Mouse (Mus musculus) intestine, embryonic 14.5 days (tissue): ENCODE measurements around the gene Trim54. TPM values are rescaled to one million over a fixed set of nuclear protein-coding genes. Genes with fewer than 3 reads are reported as not detected.
A peak's percentile ranks its signal among the peaks of the same experiment; 100 is the strongest.

ENCODE experiments used
- ATAC-seq: fragments of 200-750 bp; cut with Nextera tagmentation; replicated peaks from 2 replicates; pipeline ENCODE4 v1.8.0; 2017; ENCODE audit warnings: low read depth, moderate number of reproducible peaks, moderate TSS enrichment, moderate library complexity; ENCODE audit not compliant: low FRiP score, low TSS enrichment
- DNase-seq: peaks from one replicate; pipeline ENCODE4 v3.0.0-alpha.2; 2018; ENCODE audit warnings: low spot score
- H3K27ac ChIP-seq: fragments of 300-500 bp; sonication (generic); 2 replicates; pipeline ENCODE4 v1.5.1; 2014; ENCODE audit warnings: low read depth, mild to moderate bottlenecking, control low read depth
- H3K27me3 ChIP-seq: fragments of 300-500 bp; sonication (generic); replicated peaks from 2 replicates; pipeline ENCODE4 v1.6.1; 2014; ENCODE audit warnings: low read length, control low read depth; ENCODE audit not compliant: control insufficient read depth, insufficient read depth
- H3K36me3 ChIP-seq: fragments of 300-500 bp; sonication (generic); 2 replicates; pipeline ENCODE4 v1.6.1; 2014; ENCODE audit warnings: low read length, control low read depth; ENCODE audit not compliant: control insufficient read depth, insufficient read depth
- H3K4me1 ChIP-seq: fragments of 300-500 bp; sonication (generic); replicated peaks from 2 replicates; pipeline ENCODE4 v1.6.1; 2014; ENCODE audit warnings: low read length, control low read depth, mixed read lengths; ENCODE audit not compliant: control insufficient read depth, insufficient read depth
- H3K4me2 ChIP-seq: fragments of 300-500 bp; sonication (generic); 2 replicates; pipeline ENCODE4 v1.6.1; 2014; ENCODE audit warnings: low read length
- H3K4me3 ChIP-seq: fragments of 300-500 bp; sonication (generic); 2 replicates; pipeline ENCODE4 v1.5.1; 2014; ENCODE audit warnings: low read depth, low read length, control low read depth, mixed read lengths
- H3K9ac ChIP-seq: fragments of 300-500 bp; sonication (generic); 2 replicates; pipeline ENCODE4 v1.6.1; 2014; ENCODE audit warnings: mild to moderate bottlenecking, low read length
- H3K9me3 ChIP-seq: fragments of 300-500 bp; sonication (generic); 2 replicates; pipeline ENCODE4 v1.6.1; 2016; ENCODE audit warnings: low read length, control low read depth; ENCODE audit not compliant: control insufficient read depth
- WGBS: fragments of 180-500 bp; shearing (Covaris S2); extraction: QIAGEN DNeasy Blood & Tissue Kit; methylation state at CpG from one replicate; pipeline ENCODE4 v1.1.7; 2014; 5-methylcytosine and 5-hydroxymethylcytosine counted together
- polyA plus RNA-seq: library from polyadenylated mRNA; unstranded; fragments of >200 nt; fragmentation: Nextera tagmentation; extraction: Ambion mirVana; gene quantifications from 2 replicates; pipeline ENCODE4 v1.2.1, GENCODE M21; 2014

The Trim54 gene
- polyA plus RNA-seq, 1 experiment from 2014 or later, result not detected

DNA sequence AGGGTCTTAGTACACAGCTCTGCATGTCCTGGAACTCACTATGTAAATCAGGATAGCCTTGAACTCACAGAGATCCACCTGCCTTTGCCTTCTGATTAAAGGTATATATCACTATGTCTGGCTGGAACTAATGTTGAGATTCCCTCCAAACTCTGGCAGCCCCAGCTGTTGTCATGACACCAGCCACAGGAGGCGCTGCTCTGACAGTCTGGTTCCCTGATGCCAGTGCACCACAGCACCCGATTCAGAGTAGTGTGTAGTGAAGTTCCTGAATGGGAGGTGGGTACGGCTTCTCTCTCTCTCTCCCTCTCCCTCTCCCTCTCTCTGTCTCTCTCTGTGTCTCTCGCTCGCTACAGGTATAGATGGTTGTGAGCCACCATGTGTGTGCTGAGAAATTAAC lies 34.2 kb upstream of the Trim54 start:
- Histone ChIP-seq H3K9me3 (no peaks in the 10 kb centered on the region), H3K9ac (no peak overlapping the region), H3K27ac (no peak overlapping the region), H3K4me2 (no peak overlapping the region), H3K4me3 (no peak overlapping the region), H3K36me3 (peaks cover 19% of the 10 kb centered on the region), H3K27me3 (no peaks in the 10 kb centered on the region), H3K4me1 (no peaks in the 10 kb centered on the region; the same call in 1 of the 2 replicates)
- WGBS, result 20% methylated on average over 5 of the region's 5 CpGs
- ATAC-seq (no peak), DNase-seq (peak; percentile 70)

DNA sequence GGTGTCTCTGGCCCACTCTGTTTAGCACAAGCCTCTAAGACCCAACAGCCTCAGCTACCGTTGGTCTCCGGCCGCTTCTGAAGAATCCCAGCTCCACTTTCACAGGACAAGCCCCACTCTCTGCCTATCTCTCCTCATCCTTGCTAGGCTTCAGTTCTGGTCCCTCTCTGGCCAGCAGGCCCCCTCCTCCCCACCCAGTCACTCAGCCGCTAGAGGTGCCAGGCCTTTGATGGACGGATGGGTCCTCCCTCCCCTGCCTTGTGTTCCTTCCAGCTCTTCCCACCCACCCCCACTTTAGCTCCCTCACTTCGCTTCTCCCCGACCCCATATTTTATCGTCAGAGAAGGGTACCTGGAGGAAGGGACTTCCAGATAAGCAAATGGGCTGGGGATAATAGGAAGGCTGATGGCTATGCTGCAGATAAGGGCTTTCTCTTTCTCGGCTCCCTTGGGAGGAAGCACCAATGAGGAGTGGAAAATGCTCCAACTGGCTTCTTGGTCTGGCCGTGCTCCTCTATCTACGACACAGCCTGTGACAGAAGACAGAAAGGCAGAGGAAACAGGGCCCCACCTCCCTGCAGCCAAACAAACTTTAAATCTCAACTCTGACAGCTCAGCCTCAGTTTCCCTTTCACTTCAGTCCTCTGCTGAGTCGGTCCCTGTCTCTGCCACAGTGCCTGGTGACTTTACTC lies 33.4 kb upstream of the Trim54 start:
- DNase-seq (no peak), ATAC-seq (no peak)
- H3K4me2 ChIP-seq, result no peak overlapping the region
- no peaks in the 10 kb centered on the region; the same call in 1 of the 2 replicates for H3K4me1 ChIP-seq
- 22% methylated on average over 12 of the region's 12 CpGs for WGBS
- no peak overlapping the region for H3K9ac ChIP-seq
- H3K4me3 ChIP-seq, result no peak overlapping the region
- no peak overlapping the region for H3K27ac ChIP-seq
- H3K36me3 ChIP-seq, result peaks cover 11% of the 10 kb centered on the region
- H3K27me3 ChIP-seq, result peaks cover 2% of the 10 kb centered on the region; the same call in 1 of the 2 replicates
- H3K9me3 ChIP-seq, result no peaks in the 10 kb centered on the region

DNA sequence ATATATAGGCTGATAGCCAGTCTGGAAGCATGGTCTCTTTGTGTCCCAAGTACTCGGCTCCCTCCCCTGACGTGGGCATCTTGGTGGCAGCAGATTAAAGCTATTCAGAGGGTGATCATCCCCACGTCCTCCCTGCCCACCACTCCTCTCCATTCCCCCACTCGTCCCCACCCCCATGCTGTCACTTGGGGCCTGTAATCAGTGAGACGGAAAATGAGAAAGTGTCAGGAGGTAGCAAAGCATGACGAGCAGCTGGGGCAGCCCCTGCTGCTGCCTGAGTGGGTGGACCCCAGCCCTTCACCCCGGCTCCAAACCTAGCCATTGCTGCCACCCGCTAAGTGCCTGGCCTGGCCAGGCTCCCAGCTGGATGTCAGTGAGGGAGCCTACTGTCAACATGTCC lies 32.6 kb upstream of the Trim54 start:
- Histone ChIP-seq H3K9ac (no peak overlapping the region), H3K36me3 (peaks cover 3% of the 10 kb centered on the region; the same call in 1 of the 2 replicates), H3K4me1 (no peaks in the 10 kb centered on the region; the same call in 1 of the 2 replicates), H3K27me3 (peaks cover 11% of the 10 kb centered on the region; the same call in 1 of the 2 replicates), H3K4me3 (no peak overlapping the region), H3K4me2 (no peak overlapping the region), H3K27ac (no peak overlapping the region), H3K9me3 (no peaks in the 10 kb centered on the region)
- DNase-seq (no peak), ATAC-seq (no peak)
- WGBS, result 13% methylated on average over 8 of the region's 8 CpGs

DNA sequence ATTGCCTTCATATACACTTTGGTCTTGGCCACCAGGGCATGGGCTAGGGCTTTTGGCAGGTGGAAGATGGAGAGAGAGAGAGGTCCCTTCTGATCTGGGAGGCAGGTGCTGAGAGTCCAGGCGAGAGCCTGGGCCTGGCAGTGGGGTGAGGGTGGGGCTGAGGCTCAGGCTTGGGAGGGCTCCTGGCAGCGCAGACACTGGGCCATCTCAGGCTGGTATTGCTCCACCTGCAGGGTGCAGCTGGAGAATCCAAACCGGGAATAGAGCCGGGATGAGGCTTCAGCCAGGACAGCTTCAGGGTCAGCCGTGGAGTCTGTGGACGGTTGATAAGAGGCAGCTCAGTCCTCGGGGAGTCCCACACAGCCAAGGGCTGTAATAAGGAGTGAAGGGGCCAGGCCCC lies 29.9 kb upstream of the Trim54 start:
- peaks cover 38% of the 10 kb centered on the region for H3K27me3 ChIP-seq
- H3K4me2 ChIP-seq, result no peak overlapping the region

DNA sequence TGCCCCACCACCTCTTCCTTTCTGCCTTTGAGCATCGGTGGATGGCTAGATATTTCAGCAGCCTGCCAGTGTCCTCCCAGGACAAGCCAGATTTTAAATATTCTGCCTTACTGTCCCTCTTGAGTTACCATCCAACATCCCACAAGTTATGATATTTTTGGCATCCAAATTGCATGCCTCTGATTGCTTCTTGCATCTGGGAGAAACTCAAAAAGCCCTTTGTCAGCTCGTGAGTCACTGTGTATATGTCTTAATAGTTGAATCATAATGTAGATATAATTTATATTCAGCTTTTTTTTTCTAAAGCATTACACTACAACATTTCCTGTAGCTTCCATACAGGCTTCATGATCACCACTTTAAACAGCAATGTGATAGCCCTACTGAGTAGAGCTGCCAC lies 29.4 kb upstream of the Trim54 start:
- no peak overlapping the region for H3K9ac ChIP-seq
- no peaks in the 10 kb centered on the region for H3K36me3 ChIP-seq
- no peak overlapping the region for H3K4me3 ChIP-seq
- no peak overlapping the region for H3K27ac ChIP-seq
- DNase-seq (no peak), ATAC-seq (no peak)
- no peak overlapping the region for H3K4me2 ChIP-seq
- H3K9me3 ChIP-seq, result no peaks in the 10 kb centered on the region
- H3K4me1 ChIP-seq, result no peaks in the 10 kb centered on the region; the same call in 1 of the 2 replicates
- 77% methylated on average over 2 of the region's 2 CpGs for WGBS
- H3K27me3 ChIP-seq, result peaks cover 43% of the 10 kb centered on the region

More for the DNA sequence above, 29.9 kb upstream of the Trim54 start:
- WGBS, result 25% methylated on average over 7 of the region's 7 CpGs
- H3K36me3 ChIP-seq, result no peaks in the 10 kb centered on the region
- H3K9me3 ChIP-seq, result no peaks in the 10 kb centered on the region
- DNase-seq, result no peak
- no peak overlapping the region for H3K9ac ChIP-seq
- H3K4me3 ChIP-seq, result no peak overlapping the region
- H3K27ac ChIP-seq, result no peak overlapping the region
- no peak; the same call in 1 of the 2 replicates for ATAC-seq
- H3K4me1 ChIP-seq, result no peaks in the 10 kb centered on the region; the same call in 1 of the 2 replicates

DNA sequence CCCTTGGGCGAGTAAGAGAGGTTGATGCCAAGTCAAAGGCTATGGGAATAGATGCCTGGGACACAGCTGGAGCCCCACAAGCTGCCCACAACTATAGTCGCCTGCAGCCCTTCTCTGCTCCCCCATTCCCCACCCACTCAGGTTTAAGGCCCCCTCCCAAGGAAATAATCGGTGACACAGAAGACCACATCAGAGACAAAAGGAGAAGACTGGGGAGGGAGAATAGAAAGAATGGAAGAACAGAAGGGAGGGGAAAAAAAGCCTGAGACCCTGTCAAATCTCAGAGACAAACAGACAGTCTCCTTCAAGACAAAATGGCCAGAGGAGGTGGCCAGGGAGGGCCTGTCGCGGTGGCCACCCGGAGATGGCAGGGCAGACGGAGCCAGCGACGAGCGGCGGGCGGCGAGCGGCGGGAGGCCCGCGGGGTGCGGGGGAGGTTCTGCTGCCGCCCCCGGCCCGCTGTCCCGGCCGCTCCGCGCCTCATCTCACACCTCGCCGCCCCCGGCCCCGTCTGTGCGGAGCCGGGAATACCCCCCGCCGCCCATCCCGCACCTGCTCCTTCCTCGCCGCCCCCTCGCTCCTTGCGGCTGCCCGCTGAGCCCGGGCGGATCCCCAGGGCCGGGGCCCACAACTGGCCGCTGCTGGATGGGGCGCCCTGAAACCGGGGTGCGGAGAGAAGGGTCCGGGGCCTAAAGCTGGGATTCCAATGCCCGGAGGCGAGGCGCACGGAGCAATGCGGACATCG lies 24.1 kb upstream of the Trim54 start:
- H3K4me3 ChIP-seq, result peak overlapping the region; percentile 39
- H3K4me1 ChIP-seq, result peaks cover 16% of the 10 kb centered on the region; the same call in 1 of the 2 replicates
- H3K9ac ChIP-seq, result no peak overlapping the region
- peaks cover 94% of the 10 kb centered on the region for H3K27me3 ChIP-seq
- H3K27ac ChIP-seq, result no peak overlapping the region
- peak overlapping the region; percentile 53 for H3K4me2 ChIP-seq
- DNase-seq, result peak; percentile 60
- ATAC-seq, result no peak
- no peaks in the 10 kb centered on the region for H3K36me3 ChIP-seq
- H3K9me3 ChIP-seq, result no peaks in the 10 kb centered on the region
- 2% methylated on average over 53 of the region's 53 CpGs for WGBS

DNA sequence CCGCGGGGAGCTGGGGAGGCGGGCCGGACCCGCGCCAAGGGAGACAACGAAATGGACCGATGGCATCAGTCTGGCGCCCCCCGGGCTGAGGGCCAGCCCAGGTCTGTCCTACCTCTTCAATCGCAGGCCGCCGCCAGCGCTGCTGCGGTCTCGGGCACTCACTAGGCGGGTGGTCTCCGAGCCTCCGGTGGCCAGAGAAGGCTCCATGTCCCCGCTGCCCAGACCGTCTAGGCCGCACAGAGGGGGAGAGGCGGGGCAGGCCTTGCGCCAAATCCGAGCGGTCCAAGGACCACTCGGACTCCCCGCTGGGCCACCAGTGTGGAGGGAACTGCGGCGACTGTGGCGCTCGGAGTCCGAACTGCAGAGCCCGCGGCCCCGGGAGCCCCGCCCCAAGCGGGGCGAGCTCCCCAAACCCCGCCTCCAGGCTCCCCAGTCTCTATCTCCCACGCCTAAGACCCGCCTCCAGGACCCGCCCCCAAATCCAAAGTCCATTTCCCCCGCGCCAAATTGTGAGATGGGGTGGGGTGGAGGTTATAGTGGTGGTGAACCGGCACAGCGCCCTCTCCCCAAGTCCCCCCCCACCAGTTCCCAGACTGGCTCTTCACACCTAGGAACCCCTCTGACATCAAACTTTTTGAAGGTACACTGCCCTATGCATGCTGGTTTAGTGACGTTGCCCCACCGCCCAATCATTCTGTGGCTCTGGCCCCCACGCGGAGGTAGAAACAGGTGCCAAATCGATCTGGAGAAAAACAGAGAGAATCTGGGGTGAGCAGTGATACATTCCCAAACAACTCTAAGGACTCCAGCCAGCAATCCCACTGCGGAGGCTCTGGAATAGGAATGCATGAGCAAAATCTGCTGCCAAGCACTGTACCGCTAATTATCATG lies 23.1 kb upstream of the Trim54 start:
- Histone ChIP-seq H3K9ac (no peak overlapping the region), H3K27me3 (peaks cover 97% of the 10 kb centered on the region), H3K9me3 (no peaks in the 10 kb centered on the region), H3K27ac (no peak overlapping the region), H3K4me3 (peak overlapping the region; percentile 39), H3K4me1 (peaks cover 16% of the 10 kb centered on the region; the same call in 1 of the 2 replicates), H3K36me3 (no peaks in the 10 kb centered on the region), H3K4me2 (peak overlapping the region; percentile 53)
- under 1% methylated on average over 46 of the region's 54 CpGs for WGBS
- ATAC-seq, result peak; percentile 50; the same call in 1 of the 2 replicates
- DNase-seq, result peak; percentile 74
